Mouse (Mus musculus) monocyte, adult 2 months (primary cell): ENCODE data around the gene Zmym5.
A peak's percentile ranks its signal among the peaks of the same experiment; 100 is the strongest.
"Not testable (repeated sequence)": the region's sequence is repeated elsewhere in the genome, so short reads cannot be mapped to it uniquely, and the experiment has no call there.

Source experiments
- DNase-seq, 2 experiments: peaks; one replicate each; pipeline ENCODE4 v3.0.0; 2022; ENCODE audit warnings: low spot score in 2 of 2, low read depth in 1 of 2

Zmym5 gene

DNA sequence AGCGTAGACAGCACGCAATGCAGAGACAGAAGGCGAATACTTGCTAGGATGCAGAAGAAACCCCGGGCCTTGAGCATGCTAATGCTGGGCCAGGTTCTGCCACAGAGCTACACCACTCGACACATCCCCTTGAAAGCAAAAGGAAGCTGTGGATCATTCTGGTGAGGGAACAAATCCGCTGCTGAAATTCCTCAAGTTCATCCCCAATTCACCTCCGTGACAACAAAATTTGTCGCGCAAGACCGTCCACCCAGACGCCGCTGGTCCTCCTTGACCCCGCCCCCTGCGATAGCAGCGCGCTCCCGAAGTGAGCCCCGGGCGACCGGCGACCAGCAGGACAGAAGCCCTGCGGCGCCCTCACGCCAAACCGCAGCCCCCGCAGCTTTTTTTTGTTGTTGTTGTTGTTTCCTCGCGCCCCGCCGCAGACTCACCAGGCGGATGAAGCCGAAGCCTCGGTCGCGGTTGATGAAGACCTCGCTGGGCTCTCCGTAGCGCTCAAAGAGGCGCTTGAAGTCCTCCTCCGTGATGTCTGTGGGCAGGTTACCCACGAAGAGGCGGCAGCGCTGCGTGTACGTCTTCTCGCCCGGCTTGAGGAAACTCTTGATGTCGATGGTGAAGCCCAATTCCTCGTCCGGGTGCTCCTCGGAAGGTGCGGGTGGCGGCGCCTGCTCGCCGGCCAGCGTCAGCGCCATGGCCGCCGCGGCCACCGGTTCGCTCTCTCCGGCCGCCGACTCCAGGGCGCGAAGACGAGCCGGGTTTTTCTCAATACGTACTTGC is 34.0 kb downstream of the Zmym5 start:
- DNase-seq = peak in 1 of 2 experiments; percentile 21

- DNase-seq = no peak
Measured at GRCm38 (mm10) chr14:56776571-56777238, 34.8 kb downstream of the Zmym5 start.

DNA sequence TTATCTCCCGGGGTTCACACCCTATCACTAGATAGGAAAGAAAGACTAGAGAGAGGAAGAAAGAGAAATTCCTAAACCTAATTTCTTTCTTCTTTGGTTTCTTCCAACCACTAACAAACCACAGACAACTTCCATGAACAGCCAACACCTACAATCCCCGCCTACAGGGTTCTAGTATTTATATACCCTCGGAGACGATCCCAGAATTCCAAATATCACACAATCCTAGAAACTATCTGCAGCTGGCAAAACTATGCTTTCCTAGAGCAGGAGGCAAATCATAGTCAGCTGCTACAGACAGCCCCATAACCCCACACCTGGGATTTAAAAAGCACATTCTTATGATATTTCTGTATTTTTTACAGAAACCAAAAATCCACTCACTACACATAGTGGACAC is 36.1 kb downstream of the Zmym5 start:
- DNase-seq = no peak

DNA sequence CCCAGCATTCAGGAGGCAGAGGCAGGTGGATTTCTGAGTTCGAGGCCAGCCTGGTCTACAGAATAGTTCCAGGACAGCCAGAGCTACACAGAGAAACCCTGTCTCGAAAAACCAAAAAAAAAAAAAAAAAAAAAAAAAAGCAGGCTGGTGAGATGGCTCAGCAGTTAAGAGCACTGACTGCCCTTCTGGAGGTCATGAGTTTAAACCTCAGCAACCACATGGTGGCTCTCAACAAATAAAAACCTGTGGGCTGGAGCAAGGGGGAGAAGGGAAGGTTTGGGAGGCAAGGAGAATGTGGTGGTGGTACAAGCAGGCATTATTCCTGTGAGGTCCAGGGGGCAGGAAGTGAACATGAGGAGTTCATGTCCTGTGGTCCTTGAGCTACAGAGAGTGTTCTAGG is 45.1 kb downstream of the Zmym5 start:
- not testable (repeated sequence) for DNase-seq

DNA sequence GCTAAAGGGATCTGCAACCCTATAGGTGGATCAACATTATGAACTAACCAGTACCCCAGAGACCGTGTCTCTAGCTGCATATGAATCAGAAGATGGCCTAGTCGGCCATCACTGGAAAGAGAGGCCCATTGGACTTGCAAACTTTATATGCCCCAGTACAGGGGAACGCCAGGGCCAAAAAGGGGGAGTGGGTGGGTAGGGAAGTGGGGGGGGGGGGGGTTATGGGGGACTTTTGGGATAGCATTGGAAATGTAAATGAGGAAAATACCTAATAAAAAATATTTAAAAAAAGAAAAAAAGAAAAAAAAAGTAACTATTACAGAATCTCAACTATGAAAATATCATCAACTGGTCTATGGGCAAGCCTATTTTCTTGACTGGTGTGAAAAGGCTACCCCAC is 46.4 kb downstream of the Zmym5 start:
- not testable (repeated sequence) for DNase-seq

DNA sequence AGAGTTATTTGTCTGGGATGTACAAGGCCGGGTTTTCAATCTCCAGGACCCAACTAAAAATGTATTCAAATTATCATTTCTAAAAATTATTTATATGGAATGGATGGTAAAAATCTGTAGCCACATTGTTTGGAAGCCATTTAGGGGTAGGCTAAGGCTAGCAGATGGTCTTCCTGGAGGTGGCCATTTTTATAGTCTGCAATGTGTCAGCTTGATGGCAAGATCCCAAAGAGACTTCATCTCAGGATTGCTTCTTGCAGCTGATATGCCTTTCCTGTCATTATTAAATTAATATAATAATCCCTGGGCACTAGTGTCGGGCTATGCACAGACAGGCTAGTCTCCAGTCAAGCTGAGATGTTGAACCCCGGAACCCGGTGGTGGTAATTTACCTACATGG is 60.2 kb downstream of the Zmym5 start:
- no peak for DNase-seq
